Mouse (Mus musculus): Measurements from ENCODE around the gene Ggt6. TPM values are rescaled to one million over a fixed set of nuclear protein-coding genes. Genes with fewer than 3 reads are reported as not detected.
A peak's percentile ranks its signal among the peaks of the same experiment; 100 is the strongest.

The Ggt6 gene
- polyA plus RNA-seq, 1 experiment from 2014 or later, result 1.6 TPM

- Histone ChIP-seq H3K9ac (replicated peaks; ENCODE audit: low read length) (no peak overlapping the region), H3K9me3 (ENCODE audit: low read length) (no peaks in the 10 kb centered on the region), H3K4me1 (ENCODE audit: insufficient read depth, low read length) (peaks cover 64% of the 10 kb centered on the region), H3K4me2 (replicated peaks; ENCODE audit: low read depth, low read length) (no peak overlapping the region), H3K27me3 (ENCODE audit: insufficient read depth, low read length) (no peaks in the 10 kb centered on the region), H3K4me3 (ENCODE audit: low read length) (no peak overlapping the region), H3K27ac (ENCODE audit: low read length) (peak overlapping the region; percentile 64), H3K36me3 (ENCODE audit: insufficient read depth, low read length) (no peaks in the 10 kb centered on the region)
- WGBS, result 78% methylated on average over 5 of the region's 5 CpGs
- ATAC-seq (ENCODE audit: low FRiP score, low TSS enrichment), result no peak
These were observed 33.2 kb downstream of the Ggt6 start for GRCm38 (mm10) chr11:72468525-72468924.

DNA sequence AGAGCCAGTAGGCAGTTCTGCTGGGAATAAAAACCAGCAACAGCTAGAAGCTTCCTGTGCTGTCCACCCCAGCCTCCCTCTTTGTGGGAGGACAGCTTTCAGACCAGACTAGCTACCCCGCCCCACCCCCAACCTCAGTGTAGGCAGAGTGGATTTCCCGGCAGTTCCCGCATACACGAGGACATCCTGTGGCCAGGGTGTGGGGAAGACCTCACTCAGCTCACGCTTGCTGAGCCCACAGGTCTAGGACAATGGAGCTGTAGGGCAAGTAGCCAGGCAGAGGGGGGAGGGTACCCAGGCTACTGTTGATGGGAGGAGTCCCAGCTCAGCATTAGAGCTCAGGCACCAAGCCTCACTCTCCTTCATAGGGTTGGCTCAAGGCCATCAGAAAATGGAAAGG is 33.9 kb downstream of the Ggt6 start:
- H3K9me3 ChIP-seq (ENCODE audit: low read length), result no peaks in the 10 kb centered on the region
- H3K27me3 ChIP-seq (ENCODE audit: insufficient read depth, low read length), result no peaks in the 10 kb centered on the region
- H3K9ac ChIP-seq (replicated peaks; ENCODE audit: low read length), result no peak overlapping the region
- H3K4me3 ChIP-seq (ENCODE audit: low read length), result no peak overlapping the region
- H3K4me2 ChIP-seq (replicated peaks; ENCODE audit: low read depth, low read length), result no peak overlapping the region
- H3K36me3 ChIP-seq (ENCODE audit: insufficient read depth, low read length), result no peaks in the 10 kb centered on the region
- peaks cover 71% of the 10 kb centered on the region for H3K4me1 ChIP-seq (ENCODE audit: insufficient read depth, low read length)
- WGBS, result 16% methylated on average over 5 of the region's 5 CpGs
- ATAC-seq (ENCODE audit: low FRiP score, low TSS enrichment), result peak; percentile 77
- peak overlapping the region; percentile 64 for H3K27ac ChIP-seq (ENCODE audit: low read length)

GRCm38 (mm10) chr11:72470004-72470403 is 34.7 kb downstream of the Ggt6 start:
- ATAC-seq (ENCODE audit: low FRiP score, low TSS enrichment), result no peak
- Histone ChIP-seq H3K36me3 (ENCODE audit: insufficient read depth, low read length) (no peaks in the 10 kb centered on the region), H3K4me3 (ENCODE audit: low read length) (no peak overlapping the region), H3K9ac (replicated peaks; ENCODE audit: low read length) (no peak overlapping the region), H3K9me3 (ENCODE audit: low read length) (no peaks in the 10 kb centered on the region), H3K4me2 (replicated peaks; ENCODE audit: low read depth, low read length) (no peak overlapping the region), H3K27ac (ENCODE audit: low read length) (peak overlapping the region; percentile 64; the same call in 1 of the 2 replicates), H3K27me3 (ENCODE audit: insufficient read depth, low read length) (no peaks in the 10 kb centered on the region), H3K4me1 (ENCODE audit: insufficient read depth, low read length) (peaks cover 74% of the 10 kb centered on the region)
- WGBS, result 53% methylated on average over 4 of the region's 4 CpGs

- Histone ChIP-seq H3K36me3 (ENCODE audit: insufficient read depth, low read length) (no peaks in the 10 kb centered on the region), H3K27ac (ENCODE audit: low read length) (no peak overlapping the region), H3K4me3 (ENCODE audit: low read length) (no peak overlapping the region), H3K27me3 (ENCODE audit: insufficient read depth, low read length) (no peaks in the 10 kb centered on the region), H3K4me1 (ENCODE audit: insufficient read depth, low read length) (peaks cover 65% of the 10 kb centered on the region), H3K9ac (replicated peaks; ENCODE audit: low read length) (no peak overlapping the region), H3K9me3 (ENCODE audit: low read length) (no peaks in the 10 kb centered on the region), H3K4me2 (replicated peaks; ENCODE audit: low read depth, low read length) (no peak overlapping the region)
- 83% methylated on average over 6 of the region's 6 CpGs for WGBS
- ATAC-seq (ENCODE audit: low FRiP score, low TSS enrichment), result no peak
These were observed 36.1 kb downstream of the Ggt6 start for GRCm38 (mm10) chr11:72471381-72471780.

DNA sequence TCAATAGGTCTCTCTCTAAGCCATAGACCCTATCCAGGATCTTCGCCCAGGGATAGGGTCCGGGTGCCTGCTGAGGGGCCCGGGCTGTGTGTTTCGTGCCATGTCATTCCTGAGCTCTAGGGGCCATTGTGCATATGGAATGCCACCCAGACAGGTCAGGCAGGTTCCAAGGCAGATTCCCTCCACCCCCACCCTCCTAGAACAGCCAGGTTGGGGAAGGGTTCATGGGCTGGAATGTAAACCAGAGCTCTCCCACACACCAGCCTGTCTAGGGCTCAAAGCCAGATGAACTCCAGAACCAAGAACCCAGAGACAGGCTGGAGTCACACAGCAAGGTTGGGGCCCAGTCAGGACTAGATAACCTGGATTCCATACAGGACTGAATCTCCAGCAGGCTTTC is 38.2 kb downstream of the Ggt6 start:
- Histone ChIP-seq H3K27ac (ENCODE audit: low read length) (peak overlapping the region; percentile 46; the same call in 1 of the 2 replicates), H3K4me3 (ENCODE audit: low read length) (no peak overlapping the region)
- peak; percentile 37; the same call in 1 of the 2 replicates for ATAC-seq (ENCODE audit: low FRiP score, low TSS enrichment)

DNA sequence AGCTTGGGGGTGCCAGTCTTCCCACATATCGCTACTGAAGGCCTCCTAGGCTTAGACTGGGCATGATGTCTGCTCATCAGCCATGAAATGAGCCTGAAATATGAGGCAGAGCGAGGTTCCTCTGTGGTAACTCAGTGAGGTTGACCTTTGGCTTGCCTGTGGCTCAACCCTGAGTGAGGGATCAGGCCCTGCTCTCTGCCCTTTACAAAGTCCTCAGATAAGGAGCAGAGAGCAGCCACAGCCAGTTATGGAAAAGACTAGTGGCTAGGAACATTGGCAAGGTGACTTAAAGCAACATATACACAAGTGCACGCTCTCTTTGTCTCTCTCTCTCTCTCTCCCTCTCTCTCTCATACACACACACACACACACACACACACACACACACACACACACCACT is 39.6 kb downstream of the Ggt6 start:
- no peaks in the 10 kb centered on the region for H3K27me3 ChIP-seq (ENCODE audit: insufficient read depth, low read length)
- peaks cover 42% of the 10 kb centered on the region for H3K4me1 ChIP-seq (ENCODE audit: insufficient read depth, low read length)
- no peak for ATAC-seq (ENCODE audit: low FRiP score, low TSS enrichment)
- WGBS, result 57% methylated on average over 3 of the region's 3 CpGs
- no peak overlapping the region for H3K9ac ChIP-seq (replicated peaks; ENCODE audit: low read length)
- H3K4me2 ChIP-seq (replicated peaks; ENCODE audit: low read depth, low read length), result no peak overlapping the region
- H3K9me3 ChIP-seq (ENCODE audit: low read length), result no peaks in the 10 kb centered on the region
- no peak overlapping the region for H3K27ac ChIP-seq (ENCODE audit: low read length)
- no peak overlapping the region for H3K4me3 ChIP-seq (ENCODE audit: low read length)
- H3K36me3 ChIP-seq (ENCODE audit: insufficient read depth, low read length), result no peaks in the 10 kb centered on the region

More for the DNA sequence above, 38.2 kb downstream of the Ggt6 start:
- Histone ChIP-seq H3K9ac (replicated peaks; ENCODE audit: low read length) (no peak overlapping the region), H3K27me3 (ENCODE audit: insufficient read depth, low read length) (no peaks in the 10 kb centered on the region), H3K4me1 (ENCODE audit: insufficient read depth, low read length) (peaks cover 55% of the 10 kb centered on the region), H3K4me2 (replicated peaks; ENCODE audit: low read depth, low read length) (no peak overlapping the region), H3K36me3 (ENCODE audit: insufficient read depth, low read length) (no peaks in the 10 kb centered on the region), H3K9me3 (ENCODE audit: low read length) (no peaks in the 10 kb centered on the region)
- 94% methylated on average over 4 of the region's 4 CpGs for WGBS

DNA sequence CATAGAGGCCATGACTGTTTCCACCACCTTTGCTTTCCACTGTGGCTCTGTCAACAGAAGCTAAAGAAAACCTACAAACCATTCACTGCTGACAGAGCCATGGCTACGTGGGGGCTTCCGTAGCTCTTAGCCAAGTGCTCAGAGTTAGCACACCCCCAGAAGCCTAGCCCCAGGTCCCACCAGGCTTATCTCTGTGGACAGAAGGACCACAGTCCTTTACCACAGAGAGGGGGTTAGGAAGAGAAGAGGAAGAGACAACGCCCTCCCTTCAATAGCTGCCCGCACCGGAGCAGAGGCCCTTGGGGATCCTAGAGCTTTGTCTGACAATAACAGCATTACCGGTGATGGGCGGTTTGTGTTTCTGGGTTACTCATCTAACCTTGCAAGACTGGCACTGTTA is 40.1 kb downstream of the Ggt6 start:
- Histone ChIP-seq H3K27ac (ENCODE audit: low read length) (no peak overlapping the region), H3K4me3 (ENCODE audit: low read length) (no peak overlapping the region), H3K4me2 (replicated peaks; ENCODE audit: low read depth, low read length) (no peak overlapping the region), H3K9me3 (ENCODE audit: low read length) (no peaks in the 10 kb centered on the region), H3K9ac (replicated peaks; ENCODE audit: low read length) (no peak overlapping the region), H3K4me1 (ENCODE audit: insufficient read depth, low read length) (peaks cover 41% of the 10 kb centered on the region), H3K27me3 (ENCODE audit: insufficient read depth, low read length) (no peaks in the 10 kb centered on the region), H3K36me3 (ENCODE audit: insufficient read depth, low read length) (no peaks in the 10 kb centered on the region)
- 68% methylated on average over 7 of the region's 7 CpGs for WGBS
- ATAC-seq (ENCODE audit: low FRiP score, low TSS enrichment), result no peak

GRCm38 (mm10) chr11:72476074-72476625 is 40.8 kb downstream of the Ggt6 start:
- no peak overlapping the region for H3K4me3 ChIP-seq (ENCODE audit: low read length)
- H3K27ac ChIP-seq (ENCODE audit: low read length), result no peak overlapping the region
- no peaks in the 10 kb centered on the region for H3K27me3 ChIP-seq (ENCODE audit: insufficient read depth, low read length)
- H3K4me2 ChIP-seq (replicated peaks; ENCODE audit: low read depth, low read length), result no peak overlapping the region
- H3K4me1 ChIP-seq (ENCODE audit: insufficient read depth, low read length), result peaks cover 41% of the 10 kb centered on the region
- 71% methylated on average over 7 of the region's 7 CpGs for WGBS
- H3K9ac ChIP-seq (replicated peaks; ENCODE audit: low read length), result no peak overlapping the region
- no peaks in the 10 kb centered on the region for H3K9me3 ChIP-seq (ENCODE audit: low read length)
- no peak for ATAC-seq (ENCODE audit: low FRiP score, low TSS enrichment)
- H3K36me3 ChIP-seq (ENCODE audit: insufficient read depth, low read length), result no peaks in the 10 kb centered on the region

DNA sequence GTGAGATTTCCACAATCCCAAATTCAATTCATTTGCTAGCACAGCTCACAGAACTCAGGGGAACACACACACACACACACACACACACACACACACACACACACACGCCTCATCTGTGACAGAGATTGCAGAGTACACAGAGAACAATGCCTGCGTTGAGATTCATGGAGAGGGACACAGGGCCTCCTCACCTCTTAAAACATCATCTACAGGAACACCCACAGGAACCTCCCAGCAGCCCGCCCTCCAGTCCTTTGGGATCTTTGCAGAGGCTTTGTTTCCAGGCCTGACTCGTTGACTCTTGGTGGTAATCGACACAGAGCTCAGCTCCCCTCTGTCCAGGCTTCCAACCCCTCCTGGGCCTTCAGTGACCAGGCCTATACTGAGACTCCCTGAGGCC is 41.9 kb downstream of the Ggt6 start:
- no peak overlapping the region for H3K4me3 ChIP-seq (ENCODE audit: low read length)
- no peak for ATAC-seq (ENCODE audit: low FRiP score, low TSS enrichment)
- no peak overlapping the region for H3K27ac ChIP-seq (ENCODE audit: low read length)
- no peak overlapping the region for H3K4me2 ChIP-seq (replicated peaks; ENCODE audit: low read depth, low read length)
- no peak overlapping the region for H3K9ac ChIP-seq (replicated peaks; ENCODE audit: low read length)
- peaks cover 37% of the 10 kb centered on the region for H3K4me1 ChIP-seq (ENCODE audit: insufficient read depth, low read length)
- no peaks in the 10 kb centered on the region for H3K36me3 ChIP-seq (ENCODE audit: insufficient read depth, low read length)
- no peaks in the 10 kb centered on the region for H3K9me3 ChIP-seq (ENCODE audit: low read length)
- WGBS, result 58% methylated on average over 5 of the region's 5 CpGs
- H3K27me3 ChIP-seq (ENCODE audit: insufficient read depth, low read length), result no peaks in the 10 kb centered on the region

GRCm38 (mm10) chr11:72477653-72478052 is 42.3 kb downstream of the Ggt6 start:
- H3K9ac ChIP-seq (replicated peaks; ENCODE audit: low read length), result no peak overlapping the region
- H3K9me3 ChIP-seq (ENCODE audit: low read length), result no peaks in the 10 kb centered on the region
- H3K4me3 ChIP-seq (ENCODE audit: low read length), result no peak overlapping the region
- peak overlapping the region; percentile 9; the same call in 1 of the 2 replicates for H3K27ac ChIP-seq (ENCODE audit: low read length)
- ATAC-seq (ENCODE audit: low FRiP score, low TSS enrichment), result no peak
- no peaks in the 10 kb centered on the region for H3K27me3 ChIP-seq (ENCODE audit: insufficient read depth, low read length)
- H3K4me1 ChIP-seq (ENCODE audit: insufficient read depth, low read length), result peaks cover 33% of the 10 kb centered on the region
- 96% methylated on average over 1 of the region's 1 CpGs for WGBS
- no peaks in the 10 kb centered on the region for H3K36me3 ChIP-seq (ENCODE audit: insufficient read depth, low read length)
- no peak overlapping the region for H3K4me2 ChIP-seq (replicated peaks; ENCODE audit: low read depth, low read length)
